In genomic region chr2:31164841-31165455, GRCm38 (mm10) we compare ENCODE assay signal across 9 mouse cellular contexts. TPM values are rescaled to one million over a fixed set of nuclear protein-coding genes. Genes with fewer than 3 reads are reported as not detected.
A peak's percentile ranks its signal among the peaks of the same experiment; 100 is the strongest.
DNase-seq lines count a peak whose midpoint lies in the region; ATAC-seq lines count a peak whose summit lies in the region.
"Had no signal": no experiment of that assay in that cellular context is flagged by ENCODE, and none has a peak within 500 bp of the region (broad histone marks: within the 10 kb centered on the region; RNA-seq: fewer than 3 reads in every experiment).

No protein-coding gene starts in this region.

- WGBS in embryonic facial prominence, embryonic 14.5 days = 20% methylated on average over 5 of the region's 5 CpGs
- 55% methylated on average over 5 of the region's 5 CpGs for WGBS in liver, embryonic 16.5 days (ENCODE audit: insufficient replicate concordance)
- WGBS in forebrain, embryonic 16.5 days = 48% methylated on average over 5 of the region's 5 CpGs

- no peaks in the 10 kb centered on the region for H3K27me3 ChIP-seq in embryonic facial prominence, embryonic 14.5 days (replicated peaks; ENCODE audit: control insufficient read depth, insufficient read depth, low read length)
- H3K27me3 ChIP-seq in liver, embryonic 16.5 days (ENCODE audit: control insufficient read depth, insufficient read depth, low read depth, low read length) = no peaks in the 10 kb centered on the region
- no peaks in the 10 kb centered on the region for H3K27me3 ChIP-seq in forebrain, embryonic 16.5 days (replicated peaks; ENCODE audit: control insufficient read depth, insufficient read depth, low read length)
- H3K27me3 ChIP-seq: Patski had no signal

- no peaks in the 10 kb centered on the region for H3K9me3 ChIP-seq in embryonic facial prominence, embryonic 14.5 days (ENCODE audit: control insufficient read depth, low read length)
- no peaks in the 10 kb centered on the region for H3K9me3 ChIP-seq in liver, embryonic 16.5 days (replicated peaks; ENCODE audit: control insufficient read depth, low read length)
- H3K9me3 ChIP-seq in forebrain, embryonic 16.5 days (ENCODE audit: control insufficient read depth, low read length) = no peaks in the 10 kb centered on the region

- H3K4me2 ChIP-seq in embryonic facial prominence, embryonic 14.5 days (ENCODE audit: low read depth, low read length) = no peak overlapping the region
- no peak overlapping the region for H3K4me2 ChIP-seq in liver, embryonic 16.5 days (ENCODE audit: low read depth, low read length)
- H3K4me2 ChIP-seq in forebrain, embryonic 16.5 days (ENCODE audit: low read length) = no peak overlapping the region

- peaks cover 27% of the 10 kb centered on the region for H3K36me3 ChIP-seq in embryonic facial prominence, embryonic 14.5 days (ENCODE audit: control insufficient read depth, insufficient read depth, low read length)
- H3K36me3 ChIP-seq in liver, embryonic 16.5 days (ENCODE audit: control insufficient read depth, insufficient read depth) = peaks cover 14% of the 10 kb centered on the region
- peaks cover 21% of the 10 kb centered on the region for H3K36me3 ChIP-seq in forebrain, embryonic 16.5 days (ENCODE audit: control insufficient read depth, insufficient read depth)

- 0 out of 2 replicates have a peak overlapping the region, but pooled peaks have one; percentile 19 for H3K9ac ChIP-seq in embryonic facial prominence, embryonic 14.5 days (ENCODE audit: low read depth, low read length)
- no peak overlapping the region; the same call in 1 of the 2 replicates for H3K9ac ChIP-seq in liver, embryonic 16.5 days (ENCODE audit: low read depth, low read length)
- no peak overlapping the region for H3K9ac ChIP-seq in forebrain, embryonic 16.5 days (replicated peaks; ENCODE audit: low read depth, low read length)

- no peak overlapping the region for H3K4me3 ChIP-seq in embryonic facial prominence, embryonic 14.5 days (ENCODE audit: low read depth, low read length)
- no peak overlapping the region for H3K4me3 ChIP-seq in liver, embryonic 16.5 days (ENCODE audit: low read depth, low read length)
- no peak overlapping the region for H3K4me3 ChIP-seq in forebrain, embryonic 16.5 days (replicated peaks; ENCODE audit: low read length)

- H3K4me1 ChIP-seq in embryonic facial prominence, embryonic 14.5 days (ENCODE audit: control insufficient read depth, insufficient read depth, low read length) = peaks cover 11% of the 10 kb centered on the region; the same call in 1 of the 2 replicates
- H3K4me1 ChIP-seq in liver, embryonic 16.5 days (ENCODE audit: control insufficient read depth, low read depth, low read length) = peaks cover 22% of the 10 kb centered on the region
- H3K4me1 ChIP-seq in forebrain, embryonic 16.5 days (replicated peaks; ENCODE audit: control insufficient read depth, insufficient read depth, low read length) = no peaks in the 10 kb centered on the region

- peak overlapping the region; percentile 75 for H3K27ac ChIP-seq in embryonic facial prominence, embryonic 14.5 days (replicated peaks; ENCODE audit: low read depth, low read length)
- H3K27ac ChIP-seq in liver, embryonic 16.5 days (ENCODE audit: low read length) = peak overlapping the region; percentile 37
- H3K27ac ChIP-seq in forebrain, embryonic 16.5 days (ENCODE audit: low read length) = no peak overlapping the region

- peak; percentile 17 for DNase-seq in gastrocnemius, postnatal 10 days
- DNase-seq in gastrocnemius, adult 18-20 months (ENCODE audit: low spot score) = no peak
- DNase-seq in embryonic facial prominence, embryonic 14.5 days (ENCODE audit: low spot score) = peak; percentile 69
- DNase-seq in kidney, adult 11 months = peak; percentile 23
- DNase-seq in cerebellum, postnatal 36 days = no peak

- ATAC-seq in CD4-positive, CD25-positive, alpha-beta regulatory T cell, adult 4 months = peak; percentile 92
- no peak for ATAC-seq in embryonic facial prominence, embryonic 14.5 days (ENCODE audit: low read depth)
- peak; percentile 37 for ATAC-seq in liver, embryonic 16.5 days (ENCODE audit: low read depth)
- no peak for ATAC-seq in forebrain, embryonic 16.5 days
- ATAC-seq: Patski had no signal

RNA-seq across cellular contexts. Expression of gene Gpr107, which starts 12.8 kb away (rescaled TPM):
- total RNA-seq in gastrocnemius, postnatal 10 days (2021) = 10 to 100 TPM; 27.4 to 32.4 TPM
- total RNA-seq in gastrocnemius, adult 18-20 months (2021) = 10 to 100 TPM; 21.7 to 23.4 TPM
- 10 to 100 TPM; 56.6 to 60.7 TPM for polyA plus RNA-seq in CD4-positive, CD25-positive, alpha-beta regulatory T cell, adult 4 months (2017; shearing (Covaris generic))
- 27.4 and 28.6 TPM in 2 replicates for polyA plus RNA-seq in embryonic facial prominence, embryonic 14.5 days (2014; fragmentation: Nextera tagmentation; extraction: Ambion mirVana)
- 11.5 and 11.9 TPM in 2 replicates for polyA plus RNA-seq in liver, embryonic 16.5 days (2015; fragmentation: Nextera tagmentation; extraction: Ambion mirVana)
- 39.5 and 42.2 TPM in 2 replicates for polyA plus RNA-seq in forebrain, embryonic 16.5 days (2015; fragmentation: Nextera tagmentation; extraction: Ambion mirVana)

RNA-seq across cellular contexts. Expression of gene Fnbp1, which starts 23.1 kb away (rescaled TPM):
- 10 to 100 TPM; 27.9 to 30.3 TPM for total RNA-seq in gastrocnemius, postnatal 10 days (2021)
- 10 to 100 TPM in 1 of 2 experiments, 1 to 10 TPM in 1; 9.2 to 11.9 TPM for total RNA-seq in gastrocnemius, adult 18-20 months (2021)
- 10 to 100 TPM; 78.2 to 90.0 TPM for polyA plus RNA-seq in CD4-positive, CD25-positive, alpha-beta regulatory T cell, adult 4 months (2017; shearing (Covaris generic))
- polyA plus RNA-seq in embryonic facial prominence, embryonic 14.5 days (2014; fragmentation: Nextera tagmentation; extraction: Ambion mirVana) = 21.7 and 24.9 TPM in 2 replicates
- 5.2 and 5.9 TPM in 2 replicates for polyA plus RNA-seq in liver, embryonic 16.5 days (2015; fragmentation: Nextera tagmentation; extraction: Ambion mirVana)
- 19.7 and 23.2 TPM in 2 replicates for polyA plus RNA-seq in forebrain, embryonic 16.5 days (2015; fragmentation: Nextera tagmentation; extraction: Ambion mirVana)

Comparison
In these comparisons a context has a peak if more than half of its experiments do, and no peak if none do; other contexts are left out.
1. DNase-seq: peak in gastrocnemius, postnatal 10 days (single experiment), embryonic facial prominence, embryonic 14.5 days (single experiment) and kidney, adult 11 months (single experiment); none in gastrocnemius, adult 18-20 months (single experiment) and cerebellum, postnatal 36 days (0 of 2).
2. ATAC-seq: peak in CD4-positive, CD25-positive, alpha-beta regulatory T cell, adult 4 months (single experiment) and liver, embryonic 16.5 days (single experiment); none in embryonic facial prominence, embryonic 14.5 days (single experiment) and forebrain, embryonic 16.5 days (single experiment).